Mouse (Mus musculus) megakaryocyte-erythroid progenitor cell, adult 5-6 weeks (primary cell): ENCODE data around the gene Ptpn7. TPM values are rescaled to one million over a fixed set of nuclear protein-coding genes. Genes with fewer than 3 reads are reported as not detected.

Experiments
- ATAC-seq: replicated peaks from 2 replicates; pipeline ENCODE4 v1.8.0; 2016; ENCODE audit warnings: mild to moderate bottlenecking, inconsistent platforms; ENCODE audit not compliant: severe bottlenecking, poor library complexity, low FRiP score, low TSS enrichment
- total RNA-seq, 2 experiments: library from RNA; stranded (forward) in 1 of 2; stranded (reverse) in 1 of 2; fragments of 200-1000, 215-1000 nt in 1 of 2; fragments of >200 nt in 1 of 2; fragmentation: Nextera tagmentation in 1 of 2; gene quantifications; 2 replicates each; pipeline ENCODE4 v1.2.3; 2014 to 2017

Ptpn7 gene
- total RNA-seq, 2 experiments from 2014 or later = 93.7 to 110 TPM

DNA sequence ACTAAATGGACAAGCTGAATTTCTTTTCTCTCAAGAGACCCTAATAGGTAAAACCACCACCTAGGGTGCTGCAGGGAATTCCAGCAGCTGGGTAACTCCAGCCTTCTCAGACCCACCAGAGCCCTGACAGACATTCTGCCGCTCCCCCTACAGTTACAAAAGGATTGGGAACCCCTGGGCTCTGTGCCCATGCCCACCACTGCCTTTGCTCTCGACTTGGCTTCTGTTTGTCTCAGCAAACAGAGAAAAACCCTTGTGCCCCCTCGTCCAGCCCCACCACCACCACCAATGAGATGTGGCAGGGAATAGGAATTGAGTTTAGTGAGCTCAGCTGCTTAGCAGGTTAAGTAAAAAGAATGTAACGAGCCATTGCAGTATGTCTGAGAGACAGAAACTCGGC lies 16.5 kb downstream of the Ptpn7 start:
- ATAC-seq = no peak

DNA sequence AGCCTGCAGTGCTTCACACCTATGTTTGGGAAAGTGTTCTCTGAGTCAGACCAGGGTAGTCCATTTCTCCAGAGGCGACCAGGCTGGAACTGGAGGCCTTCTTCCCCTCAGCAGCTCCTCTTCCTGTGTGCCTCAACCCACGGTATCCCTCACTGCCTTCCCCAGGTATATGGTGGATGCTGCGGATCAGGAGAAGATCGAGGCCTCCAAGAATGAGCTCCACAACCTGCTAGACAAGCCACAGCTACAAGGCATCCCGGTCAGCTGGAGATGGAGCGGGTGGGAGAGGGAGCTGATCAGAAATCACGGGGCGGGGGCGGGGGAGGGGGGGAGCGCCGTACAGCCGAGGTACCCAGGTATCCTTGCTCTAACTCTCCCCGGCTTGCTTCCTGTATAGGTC lies 21.5 kb downstream of the Ptpn7 start:
- ATAC-seq = no peak

DNA sequence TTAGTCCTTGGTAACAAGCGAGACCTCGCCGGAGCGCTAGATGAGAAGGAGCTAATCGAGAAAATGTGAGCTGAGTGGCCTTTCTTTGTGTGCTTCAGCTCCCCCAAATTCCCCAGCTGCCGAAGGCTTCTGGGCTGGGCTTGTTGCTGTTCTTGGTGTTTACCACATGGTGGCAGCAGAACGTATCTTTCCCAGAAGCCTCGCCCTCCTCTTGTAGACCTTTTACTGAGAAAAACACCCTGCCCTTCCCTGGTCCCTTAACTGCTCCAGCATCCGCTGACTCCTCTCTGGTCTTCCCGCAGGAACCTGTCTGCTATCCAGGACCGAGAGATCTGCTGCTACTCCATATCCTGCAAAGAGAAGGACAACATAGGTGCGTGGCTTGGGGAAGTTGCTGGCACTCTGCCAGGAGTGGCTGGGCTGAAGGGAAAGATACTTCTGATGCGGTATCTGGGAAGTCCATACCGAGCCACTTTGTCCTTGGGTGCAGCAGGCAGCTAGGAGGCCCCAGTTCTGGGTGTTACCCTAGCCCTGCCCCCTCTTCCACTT lies 22.0 kb downstream of the Ptpn7 start:
- peak; percentile 90 for ATAC-seq

DNA sequence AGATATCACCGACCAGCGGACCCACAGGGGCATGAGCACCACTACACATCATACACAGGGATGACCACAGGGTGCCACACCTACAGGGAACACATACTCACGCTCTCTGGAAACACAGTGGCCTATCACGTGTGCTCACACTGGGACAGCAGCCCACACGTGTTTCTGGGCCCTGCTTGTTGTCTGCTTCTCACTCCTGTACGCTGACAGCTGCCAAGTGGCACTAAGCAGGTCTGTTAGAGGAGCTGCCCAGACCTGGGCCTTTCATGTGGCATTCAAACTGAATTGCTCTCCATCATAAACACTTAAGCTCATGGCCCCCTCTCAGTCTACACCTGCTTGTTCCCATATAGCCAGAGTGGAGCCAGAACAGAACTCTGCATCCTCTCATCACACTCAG lies 23.8 kb downstream of the Ptpn7 start:
- no peak for ATAC-seq

DNA sequence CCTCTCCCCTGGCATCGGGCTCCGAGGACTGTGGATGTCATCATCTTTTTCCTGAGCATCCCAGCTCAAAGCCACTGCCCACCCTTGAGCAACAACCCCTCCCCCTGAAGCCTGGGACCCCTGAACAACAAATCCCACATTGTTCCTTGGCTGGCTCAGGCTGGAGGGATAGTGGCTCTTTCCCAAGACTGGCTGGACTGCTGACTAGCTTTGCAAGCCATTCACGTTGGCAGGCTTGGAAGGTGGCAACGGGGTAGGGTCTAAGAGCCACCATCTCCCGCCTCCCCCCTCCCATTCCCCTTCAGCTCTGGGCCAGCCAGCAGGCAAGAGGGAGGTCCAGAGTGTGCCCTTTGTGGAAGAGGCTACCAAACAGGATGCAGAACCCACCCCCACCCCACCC lies 26.1 kb downstream of the Ptpn7 start:
- no peak for ATAC-seq

DNA sequence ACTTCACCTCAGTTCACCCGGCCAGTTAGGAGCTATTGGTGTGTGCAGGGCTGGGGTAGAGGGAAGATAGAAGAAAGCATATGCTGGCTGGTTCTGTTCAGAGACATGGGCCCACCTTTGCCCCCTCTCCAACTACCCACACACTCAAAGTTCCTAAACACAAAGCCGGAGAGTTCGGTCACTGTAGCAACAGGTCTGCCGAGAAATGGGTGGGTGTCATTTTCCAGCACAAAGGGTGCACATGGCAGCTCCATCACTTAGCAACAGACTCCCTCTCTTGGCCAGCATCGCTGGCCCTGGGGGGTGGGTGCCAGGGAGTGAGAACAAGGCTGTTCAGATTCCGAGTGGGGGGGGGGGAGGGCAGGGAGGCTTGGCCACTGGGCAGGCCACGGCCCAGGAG lies 26.6 kb downstream of the Ptpn7 start:
- ATAC-seq = no peak

DNA sequence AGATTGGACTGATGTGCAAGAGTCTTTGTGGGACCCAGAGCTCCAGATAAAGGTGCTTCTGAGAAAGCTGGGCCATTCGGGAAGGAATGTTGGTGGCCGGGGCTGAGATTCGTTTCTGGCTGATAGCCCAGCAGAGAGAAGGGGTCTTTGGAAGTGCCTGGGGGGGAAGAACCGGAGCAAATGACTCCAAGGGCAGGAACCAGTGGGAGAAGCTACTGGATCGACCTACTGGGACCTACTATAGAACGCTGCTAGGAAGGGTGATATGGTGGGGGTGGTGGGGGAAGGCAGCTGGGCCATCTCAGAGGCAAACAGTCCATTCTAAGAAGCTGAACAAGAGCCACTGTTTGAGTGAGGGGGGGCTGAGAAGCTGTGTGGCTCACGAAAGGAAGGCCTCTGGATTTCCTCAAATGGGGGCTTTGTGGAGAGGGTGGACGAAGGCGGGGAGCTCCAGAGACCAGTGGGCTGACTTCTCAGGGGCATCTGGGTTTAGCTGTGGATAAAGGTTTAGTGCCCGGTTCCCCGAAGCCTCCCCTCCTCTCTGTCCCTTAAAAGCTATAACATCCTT lies 27.1 kb downstream of the Ptpn7 start:
- ATAC-seq = no peak

DNA sequence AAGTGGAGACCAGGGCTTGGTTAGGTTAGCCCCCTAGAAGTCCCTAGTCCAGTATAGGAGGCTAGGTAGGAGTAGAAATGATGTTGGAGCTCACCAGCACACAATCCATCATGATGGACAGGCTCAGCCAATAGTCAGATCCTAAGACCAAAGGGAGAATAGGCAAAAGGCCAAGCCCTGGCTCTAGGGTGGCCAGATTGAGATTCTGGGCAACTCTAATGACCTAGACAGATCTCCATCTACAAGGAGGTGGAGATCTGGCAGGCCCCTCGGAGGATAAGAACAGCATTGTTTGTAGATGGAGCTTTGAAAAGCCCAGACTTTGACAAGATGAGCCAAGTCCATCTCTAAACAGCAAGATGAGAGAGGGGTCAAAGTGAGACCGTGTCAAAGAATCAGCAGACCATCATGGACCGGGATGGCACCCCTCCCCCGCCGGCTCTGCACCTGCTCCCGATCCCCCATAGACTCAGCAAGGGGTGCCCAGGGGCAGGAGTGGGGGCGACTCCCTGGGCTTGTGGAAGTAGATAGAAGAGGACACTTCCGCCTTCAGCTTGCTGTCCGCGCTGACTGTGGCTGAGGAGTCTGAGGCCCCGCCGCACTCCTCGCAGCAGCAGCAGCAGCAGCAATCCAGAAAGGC lies 28.0 kb downstream of the Ptpn7 start:
- no peak for ATAC-seq

DNA sequence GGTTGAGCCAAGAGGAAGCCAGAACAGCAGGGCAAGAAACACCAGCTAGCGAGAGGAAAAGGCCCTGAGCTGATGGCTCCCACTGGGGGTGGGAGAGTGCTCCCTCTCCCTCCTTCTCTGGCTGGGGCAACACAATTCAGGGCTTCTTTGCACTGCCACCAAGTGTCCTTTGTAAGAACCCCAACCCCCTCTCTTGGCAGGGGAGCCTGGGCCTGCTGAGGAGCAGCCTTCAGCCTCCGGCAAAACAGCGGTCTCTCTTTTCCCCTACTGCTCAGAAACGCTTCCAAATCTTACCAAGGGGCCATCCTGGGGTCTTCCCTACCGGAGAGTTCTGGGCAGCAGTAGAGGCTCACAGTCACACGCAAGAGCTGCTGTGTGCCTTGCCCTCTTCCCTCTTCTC lies 30.2 kb downstream of the Ptpn7 start:
- no peak for ATAC-seq

DNA sequence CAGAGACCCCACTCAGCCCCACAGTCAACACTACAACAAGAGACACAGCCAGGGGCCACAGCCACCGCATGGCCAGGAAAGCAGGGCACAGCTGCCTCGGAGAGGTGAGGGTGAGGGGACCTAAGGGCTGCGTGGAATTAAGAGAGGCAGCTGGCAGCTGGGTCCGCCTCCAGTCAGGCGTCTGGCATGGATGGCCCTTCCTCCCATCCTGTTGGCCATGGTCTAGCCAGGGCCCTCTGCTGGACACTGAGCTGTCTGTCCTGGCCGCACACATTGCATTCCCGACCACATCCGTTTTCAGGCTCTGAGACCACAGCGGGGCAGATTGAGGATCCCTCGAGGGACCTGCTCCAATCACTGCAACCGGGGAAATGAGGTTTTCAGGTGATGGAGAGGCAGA lies 34.9 kb downstream of the Ptpn7 start, which contains the start of gene Gpr37l1:
Gene Gpr37l1, minus strand, starts transcription at position 247 of the 400 bp plus-strand sequence.
- no peak for ATAC-seq

DNA sequence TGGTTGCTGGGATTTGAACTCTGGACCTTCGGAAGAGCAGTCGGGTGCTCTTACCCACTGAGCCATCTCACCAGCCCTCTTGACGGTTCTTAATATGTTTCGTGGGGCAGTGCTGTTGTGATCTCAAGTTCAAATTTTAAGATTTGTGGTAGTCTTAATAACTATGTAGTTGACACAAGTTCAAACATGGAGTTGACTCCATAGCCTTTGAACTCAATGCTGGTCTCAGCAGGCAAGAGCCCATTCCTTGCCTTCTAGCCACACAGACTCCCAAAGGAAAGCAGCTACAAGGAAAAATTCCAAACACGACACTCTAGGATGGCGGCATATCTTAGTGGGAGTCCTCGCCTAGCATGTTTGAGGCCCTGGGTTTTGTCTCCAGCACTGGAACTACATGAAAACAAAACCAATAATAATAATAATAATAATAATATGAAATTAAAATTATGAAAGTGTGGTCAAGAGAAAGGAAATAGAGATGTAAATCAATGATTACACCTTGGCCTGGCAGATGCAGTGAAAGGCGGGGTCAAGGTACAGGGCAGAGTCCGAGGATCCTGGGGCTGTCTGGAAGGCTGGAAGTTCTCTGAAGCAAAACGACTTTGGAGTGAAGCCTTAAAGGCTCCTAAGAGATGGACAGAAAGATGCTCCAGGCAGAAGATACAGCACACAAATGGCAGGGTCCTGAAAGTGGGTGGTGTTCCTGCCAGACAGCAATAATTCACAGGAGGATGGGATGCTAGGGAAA lies 36.1 kb downstream of the Ptpn7 start:
- ATAC-seq = no peak

DNA sequence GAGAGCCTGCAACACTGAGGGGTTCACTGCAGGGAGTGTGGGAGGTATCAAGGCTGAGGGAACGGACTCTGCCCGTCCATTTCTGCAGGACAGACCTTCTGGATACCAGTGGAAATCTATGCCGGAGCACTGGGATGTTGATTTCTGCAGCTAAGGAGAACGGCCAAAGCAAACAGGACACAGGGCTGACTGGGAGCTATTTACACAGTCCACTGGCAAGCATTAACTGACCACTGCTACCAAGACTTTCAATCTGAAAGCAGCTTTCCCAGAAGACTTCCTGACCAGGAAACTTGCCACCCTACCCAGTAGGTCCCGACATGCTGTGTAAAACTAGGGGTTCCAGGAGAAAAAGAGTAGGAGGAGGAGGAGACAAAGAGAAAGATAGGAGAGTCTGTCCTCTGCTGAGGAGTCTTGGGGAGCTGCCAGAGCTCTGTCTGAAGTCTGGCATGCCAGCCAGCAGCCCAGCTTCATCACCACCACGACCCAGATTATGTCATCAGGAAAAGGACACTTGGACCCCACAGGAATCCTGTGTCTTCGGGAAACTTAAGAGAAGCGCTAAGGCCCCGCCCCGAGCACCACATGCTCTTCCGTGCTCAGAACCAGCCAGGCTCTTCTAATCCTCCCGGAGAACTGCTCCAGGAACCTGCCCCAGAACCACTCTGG lies 37.2 kb downstream of the Ptpn7 start:
- ATAC-seq = no peak

DNA sequence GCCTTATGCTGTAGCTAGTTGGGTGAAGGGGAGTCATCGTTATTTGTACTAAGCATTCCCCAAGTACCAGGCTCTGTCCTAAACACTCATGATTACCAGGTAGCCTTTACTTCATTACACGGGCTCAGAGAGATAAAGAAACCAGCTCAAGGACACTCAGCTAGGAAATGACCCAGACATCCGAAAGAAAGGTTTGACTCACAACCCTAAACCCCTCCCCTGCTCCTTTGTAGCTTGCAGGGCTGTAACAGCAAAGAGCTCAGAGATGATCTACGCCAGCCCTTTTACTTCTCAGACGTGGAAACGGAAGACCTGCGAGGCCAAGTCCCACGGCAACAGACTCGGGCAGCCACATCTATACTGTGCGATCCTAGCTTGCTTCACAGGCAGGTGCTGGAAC lies 37.8 kb downstream of the Ptpn7 start:
- no peak for ATAC-seq

DNA sequence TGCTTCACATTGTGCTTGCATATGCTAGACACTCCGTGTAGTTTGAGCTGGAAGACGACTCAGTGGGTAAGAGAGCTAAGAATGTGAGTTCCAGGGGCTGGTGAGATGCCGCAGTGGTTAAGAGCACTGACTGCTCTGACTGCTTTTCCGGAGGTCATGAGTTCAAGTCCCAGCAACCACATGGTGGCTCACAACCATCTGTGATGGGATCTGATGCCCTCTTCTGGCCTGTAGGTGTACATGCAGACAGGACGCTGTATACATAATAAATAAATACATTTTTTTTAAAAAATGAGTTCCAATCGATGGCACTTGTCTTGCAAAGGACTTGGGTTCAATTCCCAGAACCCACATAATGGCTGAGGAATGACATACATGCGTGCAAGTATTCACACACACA lies 38.7 kb downstream of the Ptpn7 start:
- no peak for ATAC-seq

DNA sequence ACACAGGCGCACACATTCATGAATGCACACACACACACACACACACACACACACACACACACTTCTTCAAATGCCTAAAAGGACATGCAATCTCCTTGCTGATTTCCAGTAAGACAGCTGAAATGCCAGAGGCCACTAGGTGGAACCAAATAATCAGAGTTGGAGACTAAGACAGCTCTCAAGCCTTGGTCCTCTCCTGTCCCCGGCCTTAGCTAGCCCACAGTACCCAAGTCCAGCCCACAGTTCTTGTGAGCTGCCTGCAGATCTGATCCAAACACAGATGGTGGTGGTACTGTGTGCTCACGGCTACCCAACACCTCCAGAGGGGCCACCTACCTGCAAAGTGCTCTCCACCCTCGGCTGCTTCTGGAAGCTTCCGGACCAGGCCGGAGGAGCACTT lies 39.5 kb downstream of the Ptpn7 start:
- peak; percentile 55 for ATAC-seq

DNA sequence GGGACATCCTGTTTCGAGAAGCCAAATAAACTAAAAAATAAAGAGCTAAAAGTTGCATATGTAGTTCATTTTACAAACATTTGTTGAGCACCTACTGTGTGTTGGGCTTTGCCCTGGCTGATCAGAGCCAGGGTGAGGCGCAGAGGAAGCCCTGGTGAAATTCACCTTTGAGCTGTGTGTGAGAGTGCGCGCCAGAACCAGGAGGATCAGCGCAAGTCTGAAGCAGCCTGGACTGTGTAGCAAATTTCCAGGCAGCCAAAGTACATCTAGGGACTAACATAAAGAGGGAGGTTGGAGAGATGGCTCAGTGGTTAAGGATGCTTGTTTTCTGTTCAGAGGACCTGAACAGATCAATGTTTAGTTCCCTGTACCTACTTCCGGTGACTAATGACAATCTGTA lies 40.8 kb downstream of the Ptpn7 start:
- ATAC-seq = no peak

DNA sequence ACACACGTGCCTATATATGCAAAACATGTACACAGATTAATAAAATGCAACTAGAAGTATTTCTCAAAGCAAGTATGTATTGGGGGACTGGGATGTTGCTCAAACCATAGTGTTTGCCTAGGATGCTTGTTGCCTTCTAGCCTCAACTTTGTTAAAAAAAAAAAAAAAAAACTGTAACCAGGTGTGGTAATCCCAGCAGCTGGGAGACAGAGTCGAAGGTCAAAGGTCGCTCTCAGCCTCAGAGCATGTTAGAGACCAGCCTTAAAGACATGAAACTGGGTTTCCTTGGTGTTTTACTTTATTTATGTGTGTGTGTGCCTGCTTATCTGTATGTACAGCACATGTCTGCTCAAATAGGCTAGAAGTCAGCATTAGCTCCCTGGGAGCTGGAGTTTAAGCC lies 42.7 kb downstream of the Ptpn7 start:
- no peak for ATAC-seq

DNA sequence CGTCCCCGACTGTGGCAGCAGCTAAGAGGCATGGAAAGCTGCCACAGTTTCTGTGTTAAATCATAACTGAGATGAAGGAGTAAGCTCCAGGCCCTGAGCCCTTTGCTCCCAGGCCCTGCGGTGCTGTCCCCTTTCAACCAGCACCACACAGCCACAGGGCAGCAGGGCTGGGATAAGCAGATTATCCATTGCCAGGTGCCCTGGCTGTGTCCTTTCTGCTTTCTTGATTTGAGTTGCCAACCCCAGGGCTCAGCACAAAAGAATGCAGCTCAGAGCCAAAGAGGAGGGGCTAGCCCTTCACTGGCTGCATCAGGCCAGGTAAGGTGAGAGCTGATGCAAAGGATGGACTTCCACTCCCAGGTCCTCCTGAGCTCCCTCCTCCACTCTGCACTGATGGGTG lies 45.2 kb downstream of the Ptpn7 start:
- no peak for ATAC-seq

DNA sequence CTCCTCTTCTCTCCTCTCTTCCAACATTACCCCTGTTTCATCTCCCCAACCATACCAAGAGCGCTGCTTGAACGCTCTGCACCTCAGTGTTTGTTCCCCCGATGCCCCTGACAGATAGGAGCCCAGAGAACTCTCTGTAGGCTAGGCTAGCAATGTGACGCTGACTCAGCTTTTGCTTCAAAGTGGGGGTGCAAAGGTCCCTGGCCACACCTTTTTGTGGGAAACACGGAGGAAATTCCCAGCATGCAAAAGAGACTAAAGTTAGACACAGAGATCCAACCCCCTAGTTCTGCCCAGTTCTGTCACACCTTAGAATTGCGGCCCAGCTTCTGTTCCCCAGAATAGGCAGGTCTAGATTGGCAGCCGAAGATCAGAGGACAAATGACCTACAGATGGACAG lies 46.4 kb downstream of the Ptpn7 start:
- ATAC-seq = no peak

DNA sequence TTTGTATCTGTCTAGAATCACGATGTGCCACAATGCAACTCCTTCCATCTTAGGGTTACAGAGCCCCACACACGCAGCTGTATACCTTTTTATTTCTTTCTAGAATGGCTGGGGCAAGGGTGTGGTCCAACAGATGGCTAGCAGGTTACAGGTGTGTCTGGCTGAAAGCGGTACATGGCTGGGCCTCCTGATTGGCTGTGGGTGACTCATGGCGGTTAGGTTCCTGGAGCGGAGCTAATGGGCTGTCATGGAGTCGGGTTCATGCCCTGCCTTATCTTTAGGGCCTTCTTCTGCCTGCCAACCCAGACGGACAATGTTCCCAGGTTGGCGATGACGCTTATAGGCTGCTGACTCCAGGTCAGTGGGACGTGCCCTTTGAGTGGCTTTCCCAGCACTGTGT lies 48.3 kb downstream of the Ptpn7 start:
- ATAC-seq = no peak
